Mouse (Mus musculus) forebrain, postnatal 0 days (tissue): ENCODE data around the gene Hdac11. TPM values are rescaled to one million over a fixed set of nuclear protein-coding genes. Genes with fewer than 3 reads are reported as not detected.
A peak's percentile ranks its signal among the peaks of the same experiment; 100 is the strongest.

ENCODE experiments used
- ATAC-seq: fragments of 200-750 bp; cut with Nextera tagmentation; 2 replicates; pipeline ENCODE4 v1.8.0; 2017; ENCODE audit warnings: mild to moderate bottlenecking, moderate library complexity
- DNase-seq: peaks from one replicate; pipeline ENCODE4 v3.0.0-alpha.2; 2015
- H3K27ac ChIP-seq: fragments of 300-500 bp; sonication (generic); 2 replicates; pipeline ENCODE4 v1.5.1; 2014; ENCODE audit warnings: low read depth, mild to moderate bottlenecking, antibody characterized with exemption, low read length, moderate library complexity, mixed read lengths
- H3K27me3 ChIP-seq: fragments of 300-500 bp; sonication (generic); 2 replicates; pipeline ENCODE4 v1.6.1; 2014; ENCODE audit warnings: mild to moderate bottlenecking, low read length, mixed read lengths; ENCODE audit not compliant: insufficient read depth
- H3K36me3 ChIP-seq: fragments of 300-500 bp; sonication (generic); 2 replicates; pipeline ENCODE4 v1.6.1; 2014; ENCODE audit warnings: mild to moderate bottlenecking, moderate library complexity; ENCODE audit not compliant: insufficient read depth
- H3K4me1 ChIP-seq: fragments of 300-500 bp; sonication (generic); 2 replicates; pipeline ENCODE4 v1.6.1; 2014; ENCODE audit warnings: antibody characterized with exemption; ENCODE audit not compliant: insufficient read depth
- H3K4me2 ChIP-seq: fragments of 300-500 bp; sonication (generic); 2 replicates; pipeline ENCODE4 v1.6.1; 2014; ENCODE audit warnings: low read depth, mild to moderate bottlenecking, moderate library complexity
- H3K4me3 ChIP-seq: fragments of 300-500 bp; sonication (generic); 2 replicates; pipeline ENCODE4 v1.5.1; 2014; ENCODE audit warnings: low read depth, low read length, mixed read lengths
- H3K9ac ChIP-seq: fragments of 300-500 bp; sonication (generic); 2 replicates; pipeline ENCODE4 v1.6.1; 2014; ENCODE audit warnings: mild to moderate bottlenecking
- H3K9me3 ChIP-seq: fragments of 300-500 bp; sonication (generic); 2 replicates; pipeline ENCODE4 v1.6.1; 2016; ENCODE audit warnings: low read length
- CTCF ChIP-seq: sonication (generic); IDR thresholded peaks from 2 replicates; pipeline ENCODE4 v1.5.1; 2016; ENCODE audit warnings: antibody characterized with exemption, control low read depth, low read depth
- WGBS: fragments of 180-500 bp; shearing (Covaris S2); extraction: QIAGEN DNeasy Blood & Tissue Kit; methylation state at CpG from one replicate; pipeline ENCODE4 v1.1.7; 2014; 5-methylcytosine and 5-hydroxymethylcytosine counted together
- polyA plus RNA-seq: library from polyadenylated mRNA; unstranded; fragments of >200 nt; fragmentation: Nextera tagmentation; extraction: Ambion mirVana; gene quantifications from 2 replicates; pipeline ENCODE4 v1.2.1, GENCODE M21; 2015
- total RNA-seq: library from RNA; depleted of rRNA; stranded (reverse); fragments of >200 nt; gene quantifications from 2 replicates; pipeline ENCODE4 v1.2.3, GENCODE M21; 2014

Gene Hdac11
- total and polyA plus RNA-seq, 2 experiments from 2014 or later: 34.5 to 81.0 TPM

GRCm38 (mm10) chr6:91167828-91168227 is 11.4 kb downstream of the Hdac11 start:
- Histone ChIP-seq H3K9ac (no peak overlapping the region), H3K4me2 (no peak overlapping the region), H3K27ac (no peak overlapping the region), H3K27me3 (no peaks in the 10 kb centered on the region), H3K4me3 (no peak overlapping the region), H3K9me3 (no peaks in the 10 kb centered on the region), H3K4me1 (no peaks in the 10 kb centered on the region), H3K36me3 (peaks cover 38% of the 10 kb centered on the region)
- no peak for DNase-seq
- ATAC-seq: no peak
- 0 out of 2 replicates have a peak, but pooled peaks have one; percentile 5 for TF ChIP-seq CTCF
- 71% methylated on average over 3 of the region's 3 CpGs for WGBS

DNA sequence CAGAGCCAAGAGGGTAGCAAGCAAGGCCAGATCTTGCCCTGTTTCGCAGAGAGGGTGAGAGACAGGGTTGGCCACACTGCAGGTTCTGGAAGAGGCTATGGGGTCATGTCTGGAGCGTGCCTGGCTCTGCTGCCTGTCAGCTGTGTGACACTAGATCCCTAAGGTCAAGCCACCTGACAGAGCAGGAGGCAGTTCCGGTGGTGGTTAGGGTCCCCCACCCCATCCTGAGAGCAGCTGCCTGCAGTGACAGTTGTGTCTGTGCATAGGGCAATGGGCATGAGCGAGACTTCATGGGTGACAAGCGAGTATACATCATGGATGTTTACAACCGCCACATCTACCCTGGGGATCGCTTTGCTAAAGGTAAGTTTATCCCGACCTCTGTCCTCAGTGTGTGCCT is 12.7 kb downstream of the Hdac11 start:
- Histone ChIP-seq H3K4me1 (no peaks in the 10 kb centered on the region), H3K27me3 (no peaks in the 10 kb centered on the region), H3K36me3 (peaks cover 46% of the 10 kb centered on the region), H3K9ac (no peak overlapping the region), H3K9me3 (no peaks in the 10 kb centered on the region), H3K27ac (no peak overlapping the region), H3K4me3 (no peak overlapping the region), H3K4me2 (no peak overlapping the region)
- no peak for DNase-seq
- 93% methylated on average over 8 of the region's 8 CpGs for WGBS
- ATAC-seq: no peak
- TF ChIP-seq CTCF: no peak

GRCm38 (mm10) chr6:91171396-91171895 is 15.0 kb downstream of the Hdac11 start:
- Histone ChIP-seq H3K27me3 (no peaks in the 10 kb centered on the region), H3K4me1 (no peaks in the 10 kb centered on the region), H3K27ac (no peak overlapping the region), H3K4me3 (no peak overlapping the region), H3K4me2 (no peak overlapping the region), H3K36me3 (peaks cover 42% of the 10 kb centered on the region), H3K9ac (no peak overlapping the region), H3K9me3 (no peaks in the 10 kb centered on the region)
- no peak for TF ChIP-seq CTCF
- ATAC-seq (no peak), DNase-seq (no peak)
- WGBS: 81% methylated on average over 3 of the region's 3 CpGs

GRCm38 (mm10) chr6:91172381-91172780 is 15.9 kb downstream of the Hdac11 start:
- Histone ChIP-seq H3K4me2 (no peak overlapping the region), H3K27ac (no peak overlapping the region), H3K27me3 (no peaks in the 10 kb centered on the region), H3K4me3 (no peak overlapping the region), H3K36me3 (peaks cover 41% of the 10 kb centered on the region), H3K9me3 (no peaks in the 10 kb centered on the region), H3K4me1 (no peaks in the 10 kb centered on the region), H3K9ac (no peak overlapping the region)
- DNase-seq (no peak), ATAC-seq (no peak)
- TF ChIP-seq CTCF: no peak
- 56% methylated on average over 2 of the region's 2 CpGs for WGBS

DNA sequence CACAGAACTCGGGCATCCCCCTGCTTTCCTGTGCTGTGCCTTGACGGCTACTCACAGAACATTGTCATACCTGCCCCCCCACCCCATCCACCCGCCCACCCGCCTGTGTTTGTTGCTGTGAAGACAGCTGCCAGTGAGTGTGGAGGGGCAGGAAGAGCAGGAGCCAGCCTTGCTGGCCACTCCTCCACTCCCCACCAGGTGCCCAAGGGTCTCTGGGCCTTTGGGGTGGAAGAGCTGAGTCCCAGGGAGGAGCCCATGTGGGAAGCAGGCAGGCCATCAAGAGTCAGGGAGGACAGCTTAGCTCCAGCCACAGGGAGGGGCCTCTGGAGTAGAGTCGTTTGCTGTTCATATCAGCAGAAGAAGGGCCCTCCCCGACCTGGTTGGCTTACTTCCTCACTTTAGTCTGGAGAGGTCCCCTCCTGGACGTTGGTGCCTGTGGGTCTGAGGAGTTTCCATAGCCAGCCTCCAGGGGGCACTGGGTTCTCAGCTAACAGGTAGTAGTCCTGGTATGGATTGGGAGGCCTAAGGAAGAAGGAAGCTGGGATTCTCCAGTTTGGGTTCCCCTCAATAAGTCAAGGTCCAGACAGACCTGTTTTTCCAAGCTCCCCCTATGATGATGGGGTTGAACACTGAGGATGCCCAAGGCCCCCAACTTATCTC is 16.9 kb downstream of the Hdac11 start:
- H3K9ac ChIP-seq: no peak overlapping the region

GRCm38 (mm10) chr6:91174211-91174610 is 17.7 kb downstream of the Hdac11 start:
- DNase-seq: no peak
- Histone ChIP-seq H3K9me3 (no peaks in the 10 kb centered on the region), H3K4me2 (no peak overlapping the region), H3K4me1 (no peaks in the 10 kb centered on the region), H3K36me3 (peaks cover 27% of the 10 kb centered on the region), H3K9ac (no peak overlapping the region), H3K27ac (no peak overlapping the region), H3K27me3 (no peaks in the 10 kb centered on the region), H3K4me3 (no peak overlapping the region)
- no peak for ATAC-seq
- TF ChIP-seq CTCF: no peak
- WGBS: 67% methylated on average over 3 of the region's 3 CpGs

More for the DNA sequence above, 16.9 kb downstream of the Hdac11 start:
- no peak overlapping the region for H3K4me2 ChIP-seq
- H3K27ac ChIP-seq: no peak overlapping the region
- 49% methylated on average over 7 of the region's 7 CpGs for WGBS
- no peaks in the 10 kb centered on the region for H3K4me1 ChIP-seq
- H3K9me3 ChIP-seq: no peaks in the 10 kb centered on the region
- H3K4me3 ChIP-seq: no peak overlapping the region
- peak; percentile 68; the same call in 1 of the 2 replicates for ATAC-seq
- H3K36me3 ChIP-seq: peaks cover 35% of the 10 kb centered on the region
- no peaks in the 10 kb centered on the region for H3K27me3 ChIP-seq
- DNase-seq: peak; percentile 65
- peak; percentile 79 for TF ChIP-seq CTCF

DNA sequence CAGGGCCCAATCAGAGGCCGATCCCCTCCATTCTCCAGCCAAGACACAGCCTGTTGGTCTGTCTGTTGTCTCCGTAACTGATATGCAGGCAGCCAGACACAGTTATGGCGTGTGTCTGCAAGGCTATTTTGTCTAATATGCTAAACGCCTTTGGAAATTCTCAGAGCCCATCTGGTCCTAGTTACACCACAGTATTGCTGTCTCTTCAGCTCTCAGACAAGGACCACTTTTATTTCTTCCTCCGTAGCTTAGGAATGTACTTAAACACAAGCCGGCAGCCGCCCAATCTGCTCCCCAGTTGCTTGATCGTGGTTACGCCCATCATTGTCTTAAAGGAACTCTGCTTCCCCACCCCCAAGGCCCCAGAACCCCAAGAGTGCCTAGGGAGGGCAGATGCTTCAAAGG is 24.3 kb downstream of the Hdac11 start:
- WGBS: 32% methylated on average over 9 of the region's 9 CpGs
- peak; percentile 43 for DNase-seq
- Histone ChIP-seq H3K27me3 (no peaks in the 10 kb centered on the region), H3K4me1 (0 out of 2 replicates have a peak, but pooled peaks cover 3% of the 10 kb centered on the region), H3K36me3 (no peaks in the 10 kb centered on the region), H3K4me2 (no peak overlapping the region), H3K9ac (no peak overlapping the region), H3K4me3 (no peak overlapping the region), H3K27ac (0 out of 2 replicates have a peak overlapping the region, but pooled peaks have one; percentile 30), H3K9me3 (no peaks in the 10 kb centered on the region)
- ATAC-seq: peak; percentile 83
- no peak for TF ChIP-seq CTCF
